Mouse (Mus musculus) kidney, postnatal 0 days (tissue): Measurements from ENCODE around the gene Arfgap2. TPM values are rescaled to one million over a fixed set of nuclear protein-coding genes. Genes with fewer than 3 reads are reported as not detected.

ENCODE experiments used
- ATAC-seq: fragments of 200-750 bp; cut with Nextera tagmentation; replicated peaks from 2 replicates; pipeline ENCODE4 v1.8.0; 2017; ENCODE audit warnings: low read depth, moderate number of reproducible peaks, moderate TSS enrichment, moderate library complexity; ENCODE audit not compliant: low FRiP score
- DNase-seq: peaks from one replicate; pipeline ENCODE4 v3.0.0-alpha.2; 2016; ENCODE audit warnings: low spot score
- H3K27ac ChIP-seq: fragments of 300-500 bp; sonication (generic); 2 replicates; pipeline ENCODE4 v1.5.1; 2014; ENCODE audit warnings: mild to moderate bottlenecking
- H3K27me3 ChIP-seq: fragments of 300-500 bp; sonication (generic); 2 replicates; pipeline ENCODE4 v1.6.1; 2014; ENCODE audit warnings: low read length, mixed read lengths; ENCODE audit not compliant: insufficient read depth
- H3K36me3 ChIP-seq: fragments of 300-500 bp; sonication (generic); 2 replicates; pipeline ENCODE4 v1.6.1; 2014; ENCODE audit warnings: low read length, mixed read lengths; ENCODE audit not compliant: insufficient read depth
- H3K4me1 ChIP-seq: fragments of 300-500 bp; sonication (generic); replicated peaks from 2 replicates; pipeline ENCODE4 v1.6.1; 2014; ENCODE audit warnings: antibody characterized with exemption, low read length, mixed read lengths; ENCODE audit not compliant: insufficient read depth
- H3K4me2 ChIP-seq: fragments of 300-500 bp; sonication (generic); 2 replicates; pipeline ENCODE4 v1.6.1; 2014; ENCODE audit warnings: mild to moderate bottlenecking, low read length, moderate library complexity, mixed read lengths
- H3K4me3 ChIP-seq: fragments of 300-500 bp; sonication (generic); replicated peaks from 2 replicates; pipeline ENCODE4 v1.5.1; 2014; ENCODE audit warnings: low read depth, low read length
- H3K9ac ChIP-seq: fragments of 300-500 bp; sonication (generic); 2 replicates; pipeline ENCODE4 v1.6.1; 2014; ENCODE audit warnings: low read depth, low read length
- H3K9me3 ChIP-seq: fragments of 300-500 bp; sonication (generic); replicated peaks from 2 replicates; pipeline ENCODE4 v1.6.1; 2016; ENCODE audit warnings: low read length, inconsistent platforms, mixed read lengths
- CTCF ChIP-seq: IDR thresholded peaks from 2 replicates; pipeline ENCODE4 v1.5.1; 2016; ENCODE audit warnings: antibody characterized with exemption, low read depth, mild to moderate bottlenecking, moderate library complexity
- WGBS: fragments of 180-500 bp; shearing (Covaris S2); extraction: QIAGEN DNeasy Blood & Tissue Kit; methylation state at CpG from one replicate; pipeline ENCODE4 v1.1.7; 2014; 5-methylcytosine and 5-hydroxymethylcytosine counted together
- polyA plus RNA-seq: library from polyadenylated mRNA; unstranded; fragments of >200 nt; fragmentation: Nextera tagmentation; extraction: Ambion mirVana; gene quantifications from 2 replicates; pipeline ENCODE4 v1.2.1, GENCODE M21; 2015

The Arfgap2 gene
- polyA plus RNA-seq, 1 experiment from 2014 or later: 66.6 TPM

GRCm38 (mm10) chr2:91269687-91270133, 4.9 kb downstream of the Arfgap2 start:
- WGBS: 92% methylated on average over 8 of the region's 8 CpGs
- H3K9me3 ChIP-seq: no peaks in the 10 kb centered on the region
- no peak overlapping the region for H3K27ac ChIP-seq
- H3K36me3 ChIP-seq: peaks cover 71% of the 10 kb centered on the region
- no peak overlapping the region for H3K4me3 ChIP-seq
- no peak for ATAC-seq
- no peaks in the 10 kb centered on the region; the same call in 1 of the 2 replicates for H3K4me1 ChIP-seq
- no peak for TF ChIP-seq CTCF
- no peak overlapping the region for H3K4me2 ChIP-seq
- no peak overlapping the region for H3K9ac ChIP-seq
- H3K27me3 ChIP-seq: no peaks in the 10 kb centered on the region
- no peak for DNase-seq

- 30% methylated on average over 10 of the region's 10 CpGs for WGBS
- TF ChIP-seq CTCF: peak; percentile 81
- H3K27ac ChIP-seq: no peak overlapping the region
- H3K4me3 ChIP-seq: no peak overlapping the region
- no peaks in the 10 kb centered on the region for H3K27me3 ChIP-seq
- H3K9me3 ChIP-seq: no peaks in the 10 kb centered on the region
- H3K36me3 ChIP-seq: peaks cover 29% of the 10 kb centered on the region
- no peaks in the 10 kb centered on the region for H3K4me1 ChIP-seq
- no peak overlapping the region for H3K4me2 ChIP-seq
- ATAC-seq (peak; percentile 61), DNase-seq (peak; percentile 83)
- H3K9ac ChIP-seq: no peak overlapping the region
Measured at GRCm38 (mm10) chr2:91278749-91279371, 14.1 kb downstream of the Arfgap2 start.

- no peak for DNase-seq
- 68% methylated on average over 2 of the region's 2 CpGs for WGBS
- Histone ChIP-seq H3K9me3 (no peaks in the 10 kb centered on the region), H3K9ac (no peak overlapping the region), H3K4me2 (no peak overlapping the region), H3K4me1 (no peaks in the 10 kb centered on the region), H3K27me3 (no peaks in the 10 kb centered on the region), H3K36me3 (peaks cover 24% of the 10 kb centered on the region), H3K4me3 (no peak overlapping the region), H3K27ac (no peak overlapping the region)
- peak; percentile 24; the same call in 1 of the 2 replicates for ATAC-seq
- no peak for TF ChIP-seq CTCF
Measured at GRCm38 (mm10) chr2:91279372-91279755, 14.6 kb downstream of the Arfgap2 start.

- Histone ChIP-seq H3K27ac (no peak overlapping the region), H3K4me1 (no peaks in the 10 kb centered on the region), H3K27me3 (no peaks in the 10 kb centered on the region), H3K36me3 (0 out of 2 replicates have a peak, but pooled peaks cover 5% of the 10 kb centered on the region), H3K9ac (no peak overlapping the region), H3K9me3 (no peaks in the 10 kb centered on the region), H3K4me2 (no peak overlapping the region), H3K4me3 (no peak overlapping the region)
- 37% methylated on average over 5 of the region's 5 CpGs for WGBS
- no peak for TF ChIP-seq CTCF
- ATAC-seq: peak; percentile 77
- peak; percentile 36 for DNase-seq
Measured at GRCm38 (mm10) chr2:91281366-91281765, 16.6 kb downstream of the Arfgap2 start.

GRCm38 (mm10) chr2:91283972-91284371, 19.2 kb downstream of the Arfgap2 start:
- Histone ChIP-seq H3K4me1 (no peaks in the 10 kb centered on the region), H3K27me3 (no peaks in the 10 kb centered on the region), H3K36me3 (no peaks in the 10 kb centered on the region), H3K27ac (no peak overlapping the region), H3K9me3 (no peaks in the 10 kb centered on the region), H3K4me3 (no peak overlapping the region), H3K9ac (no peak overlapping the region), H3K4me2 (no peak overlapping the region)
- no peak for DNase-seq
- no peak for TF ChIP-seq CTCF
- ATAC-seq: no peak
- WGBS: 63% methylated on average over 3 of the region's 3 CpGs

- Histone ChIP-seq H3K9me3 (no peaks in the 10 kb centered on the region), H3K27ac (no peak overlapping the region), H3K9ac (no peak overlapping the region), H3K4me3 (no peak overlapping the region), H3K27me3 (no peaks in the 10 kb centered on the region), H3K4me1 (no peaks in the 10 kb centered on the region), H3K4me2 (no peak overlapping the region), H3K36me3 (no peaks in the 10 kb centered on the region)
- DNase-seq (peak; percentile 43), ATAC-seq (no peak)
- WGBS: 58% methylated on average over 13 of the region's 13 CpGs
- no peak for TF ChIP-seq CTCF
Measured at GRCm38 (mm10) chr2:91284375-91285199, 19.8 kb downstream of the Arfgap2 start.
